Mouse (Mus musculus): ENCODE measurements at regions not wholly inside any gene's neighbourhood (a gene's known extent, or its start where the extent isn't known, plus 50 kb on each side); places are given as distances from the start of the nearest gene placed in this dataset.

GRCm38 (mm10) chr9:90871636-90872035 lies 490.6 kb upstream of the Zic4 start:
- H3K9ac ChIP-seq (ENCODE audit: low read depth, low read length): no peak overlapping the region
- no peak overlapping the region for H3K4me3 ChIP-seq (ENCODE audit: low read depth, low read length)
- WGBS: 37% methylated on average over 5 of the region's 5 CpGs
- H3K4me1 ChIP-seq (ENCODE audit: control insufficient read depth, insufficient read depth, low read length): no peaks in the 10 kb centered on the region
- ATAC-seq: no peak
- no peaks in the 10 kb centered on the region for H3K27me3 ChIP-seq (ENCODE audit: control insufficient read depth, insufficient read depth, low read depth, low read length)
- H3K27ac ChIP-seq (ENCODE audit: low read length): no peak overlapping the region
- no peak overlapping the region for H3K4me2 ChIP-seq (ENCODE audit: low read length)
- H3K9me3 ChIP-seq (replicated peaks; ENCODE audit: control insufficient read depth, low read length, poor library complexity, severe bottlenecking): no peaks in the 10 kb centered on the region
- H3K36me3 ChIP-seq (ENCODE audit: control insufficient read depth, insufficient read depth, low read length): no peaks in the 10 kb centered on the region

GRCm38 (mm10) chr9:90884467-90884866 lies 477.7 kb upstream of the Zic4 start:
- no peak for ATAC-seq
- 96% methylated on average over 1 of the region's 1 CpGs for whole genome bisulfite sequencing
- no peaks in the 10 kb centered on the region for H3K36me3 ChIP-seq (ENCODE audit: control insufficient read depth, insufficient read depth, low read length)

GRCm38 (mm10) chr9:90887405-90887804 lies 474.8 kb upstream of the Zic4 start:
- Histone ChIP-seq H3K27ac (ENCODE audit: low read length) (no peak overlapping the region), H3K27me3 (ENCODE audit: control insufficient read depth, insufficient read depth, low read depth, low read length) (no peaks in the 10 kb centered on the region), H3K4me2 (ENCODE audit: low read length) (no peak overlapping the region), H3K9ac (ENCODE audit: low read depth, low read length) (no peak overlapping the region), H3K9me3 (replicated peaks; ENCODE audit: control insufficient read depth, low read length, poor library complexity, severe bottlenecking) (no peaks in the 10 kb centered on the region), H3K4me1 (ENCODE audit: control insufficient read depth, insufficient read depth, low read length) (no peaks in the 10 kb centered on the region), H3K4me3 (ENCODE audit: low read depth, low read length) (no peak overlapping the region), H3K36me3 (ENCODE audit: control insufficient read depth, insufficient read depth, low read length) (no peaks in the 10 kb centered on the region)
- no peak for ATAC-seq
- 96% methylated on average over 3 of the region's 3 CpGs for WGBS

More at GRCm38 (mm10) chr9:90884467-90884866, 477.7 kb upstream of the Zic4 start:
- H3K27me3 ChIP-seq (ENCODE audit: control insufficient read depth, insufficient read depth, low read depth, low read length): no peaks in the 10 kb centered on the region
- H3K9ac ChIP-seq (ENCODE audit: low read depth, low read length): no peak overlapping the region
- no peak overlapping the region for H3K27ac ChIP-seq (ENCODE audit: low read length)
- no peak overlapping the region for H3K4me2 ChIP-seq (ENCODE audit: low read length)
- no peak overlapping the region for H3K4me3 ChIP-seq (ENCODE audit: low read depth, low read length)
- H3K4me1 ChIP-seq (ENCODE audit: control insufficient read depth, insufficient read depth, low read length): no peaks in the 10 kb centered on the region
- no peaks in the 10 kb centered on the region for H3K9me3 ChIP-seq (replicated peaks; ENCODE audit: control insufficient read depth, low read length, poor library complexity, severe bottlenecking)

- no peaks in the 10 kb centered on the region for H3K27me3 ChIP-seq (ENCODE audit: control insufficient read depth, insufficient read depth, low read depth, low read length)
- no peak overlapping the region for H3K4me2 ChIP-seq (ENCODE audit: low read length)
- H3K9ac ChIP-seq (ENCODE audit: low read depth, low read length): no peak overlapping the region
- H3K9me3 ChIP-seq (replicated peaks; ENCODE audit: control insufficient read depth, low read length, poor library complexity, severe bottlenecking): no peaks in the 10 kb centered on the region
- no peak for ATAC-seq
- no peaks in the 10 kb centered on the region for H3K36me3 ChIP-seq (ENCODE audit: control insufficient read depth, insufficient read depth, low read length)
- no peak overlapping the region for H3K27ac ChIP-seq (ENCODE audit: low read length)
- no peak overlapping the region for H3K4me3 ChIP-seq (ENCODE audit: low read depth, low read length)
- 96% methylated on average over 4 of the region's 4 CpGs for WGBS
- H3K4me1 ChIP-seq (ENCODE audit: control insufficient read depth, insufficient read depth, low read length): no peaks in the 10 kb centered on the region
Measured at GRCm38 (mm10) chr9:90890801-90891200, 471.4 kb upstream of the Zic4 start.

GRCm38 (mm10) chr9:90892816-90893215 lies 469.4 kb upstream of the Zic4 start:
- Histone ChIP-seq H3K27ac (ENCODE audit: low read length) (no peak overlapping the region), H3K36me3 (ENCODE audit: control insufficient read depth, insufficient read depth, low read length) (no peaks in the 10 kb centered on the region), H3K4me3 (ENCODE audit: low read depth, low read length) (no peak overlapping the region), H3K4me2 (ENCODE audit: low read length) (no peak overlapping the region), H3K4me1 (ENCODE audit: control insufficient read depth, insufficient read depth, low read length) (no peaks in the 10 kb centered on the region), H3K9me3 (replicated peaks; ENCODE audit: control insufficient read depth, low read length, poor library complexity, severe bottlenecking) (no peaks in the 10 kb centered on the region), H3K27me3 (ENCODE audit: control insufficient read depth, insufficient read depth, low read depth, low read length) (no peaks in the 10 kb centered on the region), H3K9ac (ENCODE audit: low read depth, low read length) (no peak overlapping the region)
- no peak for ATAC-seq
- WGBS: 79% methylated on average over 1 of the region's 1 CpGs

- no peak overlapping the region for H3K4me3 ChIP-seq (ENCODE audit: low read depth, low read length)
- H3K27me3 ChIP-seq (ENCODE audit: control insufficient read depth, insufficient read depth, low read depth, low read length): no peaks in the 10 kb centered on the region
- no peak overlapping the region for H3K9ac ChIP-seq (ENCODE audit: low read depth, low read length)
- H3K9me3 ChIP-seq (replicated peaks; ENCODE audit: control insufficient read depth, low read length, poor library complexity, severe bottlenecking): no peaks in the 10 kb centered on the region
- ATAC-seq: no peak
- no peak overlapping the region for H3K27ac ChIP-seq (ENCODE audit: low read length)
- WGBS: 5% methylated on average over 5 of the region's 5 CpGs
- no peak overlapping the region for H3K4me2 ChIP-seq (ENCODE audit: low read length)
- 0 out of 2 replicates have a peak, but pooled peaks cover 2% of the 10 kb centered on the region for H3K4me1 ChIP-seq (ENCODE audit: control insufficient read depth, insufficient read depth, low read length)
- H3K36me3 ChIP-seq (ENCODE audit: control insufficient read depth, insufficient read depth, low read length): no peaks in the 10 kb centered on the region
Measured at GRCm38 (mm10) chr9:90903557-90903956, 458.7 kb upstream of the Zic4 start.

- no peak for ATAC-seq
- no peak overlapping the region for H3K27ac ChIP-seq (ENCODE audit: low read length)
- 95% methylated on average over 5 of the region's 5 CpGs for WGBS
Measured at GRCm38 (mm10) chr9:90906106-90906505, 456.1 kb upstream of the Zic4 start.

GRCm38 (mm10) chr9:90906684-90907083 lies 455.5 kb upstream of the Zic4 start:
- no peak overlapping the region for H3K4me2 ChIP-seq (ENCODE audit: low read length)
- H3K9ac ChIP-seq (ENCODE audit: low read depth, low read length): no peak overlapping the region
- no peaks in the 10 kb centered on the region for H3K36me3 ChIP-seq (ENCODE audit: control insufficient read depth, insufficient read depth, low read length)
- WGBS: 95% methylated on average over 7 of the region's 7 CpGs
- no peak for ATAC-seq
- H3K4me3 ChIP-seq (ENCODE audit: low read depth, low read length): no peak overlapping the region
- no peaks in the 10 kb centered on the region for H3K27me3 ChIP-seq (ENCODE audit: control insufficient read depth, insufficient read depth, low read depth, low read length)
- H3K9me3 ChIP-seq (replicated peaks; ENCODE audit: control insufficient read depth, low read length, poor library complexity, severe bottlenecking): no peaks in the 10 kb centered on the region
- H3K4me1 ChIP-seq (ENCODE audit: control insufficient read depth, insufficient read depth, low read length): 0 out of 2 replicates have a peak, but pooled peaks cover 2% of the 10 kb centered on the region
- H3K27ac ChIP-seq (ENCODE audit: low read length): no peak overlapping the region

More at GRCm38 (mm10) chr9:90906106-90906505, 456.1 kb upstream of the Zic4 start:
- Histone ChIP-seq H3K36me3 (ENCODE audit: control insufficient read depth, insufficient read depth, low read length) (no peaks in the 10 kb centered on the region), H3K4me1 (ENCODE audit: control insufficient read depth, insufficient read depth, low read length) (0 out of 2 replicates have a peak, but pooled peaks cover 2% of the 10 kb centered on the region), H3K4me2 (ENCODE audit: low read length) (no peak overlapping the region), H3K4me3 (ENCODE audit: low read depth, low read length) (no peak overlapping the region), H3K27me3 (ENCODE audit: control insufficient read depth, insufficient read depth, low read depth, low read length) (no peaks in the 10 kb centered on the region), H3K9ac (ENCODE audit: low read depth, low read length) (no peak overlapping the region), H3K9me3 (replicated peaks; ENCODE audit: control insufficient read depth, low read length, poor library complexity, severe bottlenecking) (no peaks in the 10 kb centered on the region)

GRCm38 (mm10) chr9:90954613-90955012 lies 407.6 kb upstream of the Zic4 start:
- H3K9ac ChIP-seq (ENCODE audit: low read depth, low read length): no peak overlapping the region
- H3K36me3 ChIP-seq (ENCODE audit: control insufficient read depth, insufficient read depth, low read length): no peaks in the 10 kb centered on the region
- H3K4me2 ChIP-seq (ENCODE audit: low read length): no peak overlapping the region
- H3K27me3 ChIP-seq (ENCODE audit: control insufficient read depth, insufficient read depth, low read depth, low read length): no peaks in the 10 kb centered on the region
- no peak overlapping the region for H3K27ac ChIP-seq (ENCODE audit: low read length)
- H3K9me3 ChIP-seq (replicated peaks; ENCODE audit: control insufficient read depth, low read length, poor library complexity, severe bottlenecking): no peaks in the 10 kb centered on the region
- no peak for ATAC-seq
- H3K4me1 ChIP-seq (ENCODE audit: control insufficient read depth, insufficient read depth, low read length): no peaks in the 10 kb centered on the region
- H3K4me3 ChIP-seq (ENCODE audit: low read depth, low read length): no peak overlapping the region

Data from midbrain, embryonic 16.5 days (tissue).